Mouse (Mus musculus) regulatory T cell (primary cell): ENCODE results near the gene Stard13.

ENCODE experiments used
- in situ Hi-C: fragments of 300-600 bp; cut with MboI, MseI; formaldehyde crosslinking; loops from one replicate; pipeline ENCODE4 v1.15.1; 2025; ENCODE audit warnings: high pct_unique_total_duplicates

Gene Stard13

DNA sequence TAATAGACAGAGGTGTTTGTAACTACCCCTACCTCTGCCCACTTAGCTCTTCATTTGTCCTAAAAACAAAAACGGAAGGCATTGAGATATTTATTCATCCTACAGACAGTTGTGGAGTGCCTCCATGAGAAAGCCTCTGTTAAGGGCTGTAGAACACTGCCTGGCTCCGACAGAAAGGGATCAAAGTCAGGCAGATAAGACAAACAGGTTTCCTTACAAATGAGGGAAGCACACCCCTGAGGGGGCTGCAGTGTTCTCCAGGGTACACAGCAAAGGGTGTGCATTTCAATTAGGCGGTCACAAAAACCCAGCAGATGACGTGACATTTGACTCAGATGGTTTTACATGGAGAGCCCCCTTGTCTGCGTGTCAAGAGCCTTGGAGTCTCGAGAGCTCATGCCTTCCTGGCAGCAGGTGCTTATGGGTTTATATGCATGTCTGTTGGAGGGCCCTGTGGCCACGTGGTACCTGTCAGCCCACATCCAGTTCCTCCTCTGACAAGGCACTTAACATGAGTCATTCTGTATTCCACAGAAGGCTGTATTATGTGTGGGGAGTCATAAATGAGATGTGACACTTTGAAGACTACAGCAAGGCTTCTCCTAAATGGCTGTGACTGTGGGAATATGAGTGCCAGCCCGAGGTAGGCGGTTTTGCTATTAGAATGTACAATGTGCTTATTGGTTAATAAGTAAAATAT, 129.1 kb downstream of the Stard13 start:
- in situ Hi-C loops: no loop called here

DNA sequence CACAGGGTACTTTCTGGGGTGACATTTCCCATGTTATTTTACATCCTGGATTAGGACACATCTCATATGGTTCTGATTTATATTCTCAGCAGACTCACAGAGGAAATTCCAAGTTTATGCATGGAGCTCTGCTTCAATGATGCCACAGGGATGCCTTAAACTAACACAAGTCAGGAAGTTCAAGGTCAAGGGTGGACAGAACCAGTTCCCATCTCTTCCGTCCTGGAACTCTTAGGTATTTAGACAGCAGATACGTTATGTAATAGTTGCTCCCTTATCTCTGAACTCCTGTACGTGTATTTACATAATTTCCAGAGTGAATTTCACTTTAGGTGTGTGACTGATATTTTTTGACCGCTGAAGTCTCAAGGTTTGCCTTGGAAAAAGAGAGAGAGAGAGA, 130.4 kb downstream of the Stard13 start:
- in situ Hi-C loops: no loop called here

- in situ Hi-C loops: no loop called here
These were observed 131.4 kb downstream of the Stard13 start for GRCm38 (mm10) chr5:151102262-151102661.

DNA sequence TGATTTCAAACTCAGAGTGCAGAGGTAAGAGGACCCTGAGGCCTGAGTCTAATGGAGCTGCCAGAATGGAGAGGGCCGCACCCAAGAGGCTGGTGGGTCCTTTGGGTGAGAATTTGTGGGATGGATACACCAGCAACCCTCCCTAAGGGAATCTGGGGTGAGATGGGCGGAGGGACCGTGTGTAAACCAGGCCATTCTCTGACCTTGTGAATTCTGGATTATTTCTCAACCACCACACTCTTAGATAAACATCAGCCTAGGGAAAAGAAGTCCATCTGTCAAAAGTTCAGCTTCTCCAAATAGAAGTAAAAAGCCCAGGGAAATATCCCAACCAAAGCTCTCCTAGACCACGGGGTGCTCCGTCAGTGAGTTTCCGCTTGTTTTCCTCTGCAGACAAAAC, 137.6 kb downstream of the Stard13 start:
- in situ Hi-C loops: no loop called here

GRCm38 (mm10) chr5:151092886-151093665, 140.6 kb downstream of the Stard13 start:
- in situ Hi-C loops: no loop called here

GRCm38 (mm10) chr5:151090996-151091395, 142.6 kb downstream of the Stard13 start:
- in situ Hi-C loops: no loop called here

GRCm38 (mm10) chr5:151089201-151089600, 144.4 kb downstream of the Stard13 start:
- in situ Hi-C loops: no loop called here

GRCm38 (mm10) chr5:151086425-151087202, 147.0 kb downstream of the Stard13 start:
- in situ Hi-C loops: no loop called here

DNA sequence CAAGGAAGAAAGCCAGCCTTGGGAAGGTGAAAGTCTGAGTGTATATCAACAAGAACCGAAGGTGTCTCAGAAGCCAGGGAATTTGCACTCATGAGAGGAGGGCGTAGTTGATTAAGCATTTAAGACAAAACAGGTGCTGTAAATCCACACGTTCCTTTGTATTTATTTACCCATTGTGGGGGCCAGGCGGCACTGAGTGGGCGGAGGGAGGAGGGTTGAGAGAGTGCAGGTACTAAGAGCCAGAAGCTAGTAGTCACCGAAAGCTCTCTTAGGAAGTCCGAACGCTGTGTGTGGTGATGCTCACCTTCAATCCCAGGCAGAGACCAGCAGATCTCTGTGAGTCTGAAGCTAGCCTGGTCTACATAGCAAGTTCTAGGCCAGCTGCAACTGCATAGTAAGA, 147.9 kb downstream of the Stard13 start:
- in situ Hi-C loops: no loop called here

- in situ Hi-C loops: no loop called here
These were observed 153.4 kb downstream of the Stard13 start for GRCm38 (mm10) chr5:151080276-151080675.

- in situ Hi-C loops: no loop called here
These were observed 155.7 kb downstream of the Stard13 start for GRCm38 (mm10) chr5:151077953-151078352.

GRCm38 (mm10) chr5:151076917-151077316, 156.7 kb downstream of the Stard13 start:
- in situ Hi-C loops: no loop called here

GRCm38 (mm10) chr5:151074282-151074681, 159.4 kb downstream of the Stard13 start:
- in situ Hi-C loops: no loop called here

DNA sequence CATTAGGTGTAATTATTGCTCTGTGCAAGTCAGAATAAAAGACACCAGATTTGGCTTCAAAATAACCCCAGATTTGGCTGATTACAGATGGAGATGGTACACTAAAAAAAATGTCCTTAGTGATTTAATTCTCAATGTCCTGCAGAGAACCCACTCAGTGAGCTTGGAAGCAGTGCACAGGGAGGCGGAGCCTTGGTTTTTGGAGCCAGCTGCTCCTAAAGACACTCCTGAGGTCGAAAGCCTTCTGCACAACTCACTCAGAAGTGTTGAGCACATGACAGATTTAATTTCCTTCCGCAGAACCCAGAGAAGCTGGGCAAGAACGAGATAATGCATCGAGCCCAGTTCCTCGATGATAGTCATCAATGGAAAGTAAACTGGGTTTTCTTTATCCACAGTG, 162.2 kb downstream of the Stard13 start:
- in situ Hi-C loops: no loop called here

- in situ Hi-C loops: no loop called here
These were observed 162.7 kb downstream of the Stard13 start for GRCm38 (mm10) chr5:151070896-151071295.

- in situ Hi-C loops: no loop called here
These were observed 164.1 kb downstream of the Stard13 start for GRCm38 (mm10) chr5:151069569-151069968.

GRCm38 (mm10) chr5:151066016-151066415, 167.6 kb downstream of the Stard13 start:
- in situ Hi-C loops: no loop called here

- in situ Hi-C loops: no loop called here
These were observed 168.4 kb downstream of the Stard13 start for GRCm38 (mm10) chr5:151065228-151065627.

DNA sequence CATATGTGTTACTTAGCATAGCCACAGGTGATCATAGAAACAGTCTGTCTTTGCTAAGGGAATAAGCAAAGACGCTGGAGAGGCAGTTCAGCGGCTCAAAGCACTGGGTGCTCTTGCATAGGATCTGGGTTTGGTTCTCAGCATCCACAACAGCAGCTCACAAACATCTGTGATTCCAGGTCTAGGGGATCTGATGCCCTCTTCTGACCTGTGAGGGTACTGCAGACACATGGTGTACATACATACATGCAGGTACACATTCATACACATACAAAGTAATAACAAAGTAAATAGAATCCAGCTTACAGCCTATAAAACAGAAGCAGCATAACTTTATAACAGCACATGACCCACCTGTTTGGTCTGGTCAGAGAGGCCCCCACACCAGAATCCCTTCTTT, 171.7 kb downstream of the Stard13 start:
- in situ Hi-C loops: no loop called here

DNA sequence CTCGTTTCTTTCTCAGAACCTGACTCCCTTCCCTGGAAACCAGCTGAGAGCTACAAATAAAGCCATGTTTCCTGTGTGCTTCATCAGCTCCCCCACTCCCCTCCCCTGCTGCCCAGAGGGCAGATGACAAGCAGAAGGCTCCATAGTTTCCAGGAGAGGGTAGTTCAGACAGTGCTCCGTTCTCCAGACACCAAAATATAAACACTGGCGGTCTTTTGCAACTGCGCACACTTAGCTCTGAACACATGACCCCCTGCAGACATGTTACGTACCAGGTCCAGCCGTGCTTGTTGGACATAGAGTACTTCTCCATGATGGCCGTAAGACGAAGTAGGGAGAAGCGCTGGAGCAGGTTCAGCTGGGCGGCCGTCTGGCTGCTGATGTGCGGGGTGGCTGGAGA, 173.2 kb downstream of the Stard13 start:
- in situ Hi-C loops: no loop called here

DNA sequence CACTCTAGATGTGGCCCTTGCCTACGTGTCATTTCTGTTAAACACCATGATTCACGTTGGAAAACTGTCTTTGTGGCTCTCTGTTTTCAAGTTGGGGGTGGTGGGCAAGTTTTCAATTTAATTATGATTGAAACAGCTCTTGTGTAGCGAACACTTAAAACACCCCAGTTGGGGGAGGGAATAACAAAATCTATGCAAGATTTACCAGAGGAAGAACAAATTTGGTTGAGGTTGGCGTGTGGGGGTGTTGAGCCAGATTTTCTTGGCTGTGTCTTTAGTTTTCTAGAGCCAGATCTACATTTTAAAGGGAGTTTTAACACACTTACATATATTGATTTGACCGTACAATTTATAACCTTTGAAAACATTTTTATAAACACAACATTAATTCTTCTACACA, 173.9 kb downstream of the Stard13 start:
- in situ Hi-C loops: no loop called here

DNA sequence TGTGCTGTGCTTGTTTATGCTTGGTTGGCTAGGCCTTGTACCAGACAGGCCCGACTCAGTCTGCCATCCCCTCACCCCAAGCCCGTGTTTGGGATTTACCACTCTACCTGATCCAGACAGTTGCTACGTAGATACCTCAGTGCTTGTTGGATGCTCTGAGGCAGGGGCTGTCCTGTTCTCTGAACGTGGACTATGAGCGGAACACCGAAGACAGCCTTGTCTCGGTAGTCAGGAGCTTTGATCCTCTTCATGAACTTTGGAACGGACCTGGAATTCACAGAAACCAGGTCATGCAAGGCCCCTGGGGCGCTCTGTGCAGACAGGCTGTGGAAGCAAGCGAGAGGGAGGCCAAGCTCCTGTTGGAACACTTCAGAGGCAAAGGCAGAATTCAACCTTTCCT, 174.3 kb downstream of the Stard13 start:
- in situ Hi-C loops: no loop called here
